Mouse (Mus musculus) myocyte (in vitro differentiated cells): ENCODE results near the gene Six3.

Experiments
- E2F4 ChIP-seq: IDR thresholded peaks from one replicate; pipeline ENCODE4 v1.6.1; 2011; ENCODE audit warnings: mild to moderate bottlenecking, control low read depth, moderate library complexity; ENCODE audit not compliant: insufficient read depth
- MYOD1 ChIP-seq, 3 experiments: IDR thresholded peaks; one replicate each; pipeline ENCODE4 v1.6.1; 2011; ENCODE audit warnings: control low read depth in 2 of 3, low read depth in 2 of 3, mild to moderate bottlenecking in 2 of 3, moderate library complexity in 1 of 3; ENCODE audit not compliant: insufficient read length in 2 of 3, control insufficient read depth in 1 of 3
- MYOG ChIP-seq, 3 experiments: IDR thresholded peaks; one replicate each; pipeline ENCODE4 v1.6.1; 2011; ENCODE audit warnings: control low read depth in 2 of 3, low read depth in 2 of 3, mild to moderate bottlenecking in 2 of 3; ENCODE audit not compliant: insufficient read length in 2 of 3, control insufficient read depth in 1 of 3, insufficient read depth in 1 of 3
- POLR2A ChIP-seq: IDR thresholded peaks from one replicate; pipeline ENCODE4 v1.6.1; 2011; ENCODE audit warnings: low read depth, mild to moderate bottlenecking, control low read depth, moderate library complexity; ENCODE audit not compliant: insufficient read length
- POLR2AphosphoS2 ChIP-seq: IDR thresholded peaks from one replicate; pipeline ENCODE4 v1.6.1; 2011; ENCODE audit warnings: low read depth, control low read depth; ENCODE audit not compliant: insufficient read length
- REST ChIP-seq: IDR thresholded peaks from one replicate; pipeline ENCODE4 v1.6.1; 2011; ENCODE audit warnings: mild to moderate bottlenecking, control low read depth, moderate library complexity; ENCODE audit not compliant: insufficient read depth, insufficient read length
- USF1 ChIP-seq: IDR thresholded peaks from one replicate; pipeline ENCODE4 v1.6.1; 2011; ENCODE audit warnings: low read depth, mild to moderate bottlenecking, control low read depth, moderate library complexity

GRCm38 (mm10) chr17:85624051-85624420, 10.6 kb downstream of the Six3 start:
- TF ChIP-seq POLR2A (no peak), POLR2AphosphoS2 (no peak), USF1 (no peak), E2F4 (no peak), MYOD1 (IDR thresholded peaks at IDR 0.05; ENCODE audit: control insufficient read depth in 1 of 3, insufficient read length in 2 of 3, low read depth in 2 of 3) (no peak), MYOG (IDR thresholded peaks at IDR 0.05; ENCODE audit: control insufficient read depth in 1 of 3, insufficient read depth in 1 of 3, insufficient read length in 2 of 3, low read depth in 2 of 3) (no peak), REST (no peak)
